Mouse (Mus musculus) neural tube, embryonic 15.5 days (tissue): Measurements from ENCODE around the gene Adad2. TPM values are rescaled to one million over a fixed set of nuclear protein-coding genes. Genes with fewer than 3 reads are reported as not detected.
A peak's percentile ranks its signal among the peaks of the same experiment; 100 is the strongest.

ENCODE experiments used
- ATAC-seq: fragments of 200-750 bp; cut with Nextera tagmentation; 2 replicates; pipeline ENCODE4 v1.8.0; 2017; ENCODE audit warnings: mild to moderate bottlenecking, moderate TSS enrichment, moderate library complexity; ENCODE audit not compliant: low FRiP score
- H3K27ac ChIP-seq: fragments of 300-500 bp; sonication (generic); replicated peaks from 2 replicates; pipeline ENCODE4 v1.5.1; 2015; ENCODE audit warnings: mild to moderate bottlenecking, inconsistent platforms
- H3K27me3 ChIP-seq: fragments of 300-500 bp; sonication (generic); replicated peaks from 2 replicates; pipeline ENCODE4 v1.6.1; 2015; ENCODE audit warnings: inconsistent platforms
- H3K36me3 ChIP-seq: fragments of 300-500 bp; sonication (generic); 2 replicates; pipeline ENCODE4 v1.6.1; 2015; ENCODE audit warnings: inconsistent platforms
- H3K4me1 ChIP-seq: fragments of 300-500 bp; sonication (generic); 2 replicates; pipeline ENCODE4 v1.6.1; 2015; ENCODE audit warnings: inconsistent platforms
- H3K4me2 ChIP-seq: fragments of 300-500 bp; sonication (generic); 2 replicates; pipeline ENCODE4 v1.6.1; 2015; ENCODE audit warnings: inconsistent platforms, mild to moderate bottlenecking, moderate library complexity
- H3K4me3 ChIP-seq: fragments of 300-500 bp; sonication (generic); replicated peaks from 2 replicates; pipeline ENCODE4 v1.5.1; 2015; ENCODE audit warnings: mild to moderate bottlenecking, inconsistent platforms
- H3K9ac ChIP-seq: fragments of 300-500 bp; sonication (generic); replicated peaks from 2 replicates; pipeline ENCODE4 v1.6.1; 2015; ENCODE audit warnings: mild to moderate bottlenecking, inconsistent platforms
- H3K9me3 ChIP-seq: fragments of 300-500 bp; sonication (generic); replicated peaks from 2 replicates; pipeline ENCODE4 v1.6.1; 2016; ENCODE audit warnings: inconsistent platforms
- WGBS: fragments of 180-500 bp; shearing (Covaris S2); methylation state at CpG from one replicate; pipeline ENCODE4 v1.1.7; 2015; ENCODE audit warnings: mixed read lengths; 5-methylcytosine and 5-hydroxymethylcytosine counted together
- polyA plus RNA-seq: library from polyadenylated mRNA; unstranded; fragments of >200 nt; fragmentation: Nextera tagmentation; extraction: Ambion mirVana; gene quantifications from 2 replicates; pipeline ENCODE4 v1.2.1, GENCODE M21; 2015

The Adad2 gene
- polyA plus RNA-seq, 1 experiment from 2014 or later = 0.10 TPM

GRCm38 (mm10) chr8:119630841-119631240 is 18.3 kb downstream of the Adad2 start:
- no peak overlapping the region for H3K9ac ChIP-seq
- 25% methylated on average over 3 of the region's 3 CpGs for WGBS

GRCm38 (mm10) chr8:119632246-119632645 is 19.7 kb downstream of the Adad2 start:
- Histone ChIP-seq H3K9me3 (no peaks in the 10 kb centered on the region), H3K4me3 (no peak overlapping the region), H3K36me3 (no peaks in the 10 kb centered on the region), H3K27me3 (peaks cover 18% of the 10 kb centered on the region), H3K4me2 (no peak overlapping the region), H3K27ac (no peak overlapping the region), H3K9ac (no peak overlapping the region), H3K4me1 (peaks cover 16% of the 10 kb centered on the region)
- no peak for ATAC-seq
- WGBS = 87% methylated on average over 9 of the region's 9 CpGs

More at GRCm38 (mm10) chr8:119630841-119631240, 18.3 kb downstream of the Adad2 start:
- Histone ChIP-seq H3K4me3 (no peak overlapping the region), H3K4me1 (peaks cover 16% of the 10 kb centered on the region), H3K9me3 (no peaks in the 10 kb centered on the region), H3K4me2 (no peak overlapping the region), H3K27me3 (peaks cover 15% of the 10 kb centered on the region), H3K36me3 (no peaks in the 10 kb centered on the region), H3K27ac (no peak overlapping the region)
- no peak for ATAC-seq

DNA sequence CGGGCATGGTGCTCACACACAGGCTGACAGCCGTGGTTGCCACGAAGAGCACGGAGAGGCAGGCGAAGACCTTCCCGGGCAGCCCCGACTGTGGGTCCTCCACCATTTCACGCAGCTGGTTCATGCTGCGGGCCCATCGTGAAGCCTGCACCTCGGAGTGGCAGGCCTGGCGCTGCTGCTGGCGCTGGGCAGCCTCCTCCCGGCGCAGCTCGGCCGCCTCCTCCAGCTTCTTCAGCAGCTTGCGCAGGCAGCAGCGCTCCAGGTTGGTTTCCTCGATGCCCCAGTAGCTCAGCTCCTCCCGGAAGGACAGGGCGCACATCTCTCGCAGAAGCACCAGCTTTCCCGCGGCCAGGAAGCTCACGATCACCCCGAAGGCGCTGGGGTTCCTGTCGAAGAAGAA is 20.4 kb downstream of the Adad2 start:
- Histone ChIP-seq H3K27ac (no peak overlapping the region), H3K4me1 (peaks cover 16% of the 10 kb centered on the region), H3K4me2 (no peak overlapping the region), H3K9me3 (no peaks in the 10 kb centered on the region), H3K4me3 (no peak overlapping the region), H3K27me3 (peaks cover 19% of the 10 kb centered on the region), H3K36me3 (no peaks in the 10 kb centered on the region), H3K9ac (no peak overlapping the region)
- ATAC-seq = no peak
- WGBS = 53% methylated on average over 29 of the region's 29 CpGs

- Histone ChIP-seq H3K36me3 (no peaks in the 10 kb centered on the region), H3K9ac (no peak overlapping the region), H3K4me2 (peak overlapping the region; percentile 2; the same call in 1 of the 2 replicates), H3K9me3 (no peaks in the 10 kb centered on the region), H3K4me1 (peaks cover 16% of the 10 kb centered on the region), H3K27ac (no peak overlapping the region), H3K27me3 (peaks cover 19% of the 10 kb centered on the region), H3K4me3 (no peak overlapping the region)
- no peak; the same call in 1 of the 2 replicates for ATAC-seq
- 21% methylated on average over 14 of the region's 14 CpGs for WGBS
These were observed 22.2 kb downstream of the Adad2 start for GRCm38 (mm10) chr8:119634616-119635336.

- no peaks in the 10 kb centered on the region for H3K9me3 ChIP-seq
- H3K4me3 ChIP-seq = no peak within 1 kb of the TSS
- no peak for ATAC-seq
- H3K9ac ChIP-seq = no peak within 1 kb of the TSS
- peaks cover 19% of the 10 kb centered on the region for H3K27me3 ChIP-seq
- peaks cover 19% of the 10 kb centered on the region for H3K4me1 ChIP-seq
- 49% methylated on average over 6 of the region's 6 CpGs for WGBS
- no peak within 1 kb of the TSS for H3K27ac ChIP-seq
- H3K4me2 ChIP-seq = peak within 1 kb of the TSS; percentile 2; the same call in 1 of the 2 replicates
- H3K36me3 ChIP-seq = no peaks in the 10 kb centered on the region
These were observed 22.8 kb downstream of the Adad2 start, which contains the start of gene Kcng4 for GRCm38 (mm10) chr8:119635378-119635777. TSS of gene Kcng4 (minus strand) at chr8:119635680.

GRCm38 (mm10) chr8:119635958-119636357 is 23.4 kb downstream of the Adad2 start:
- ATAC-seq = no peak
- no peaks in the 10 kb centered on the region for H3K36me3 ChIP-seq
- H3K4me1 ChIP-seq = peaks cover 16% of the 10 kb centered on the region
- H3K27ac ChIP-seq = no peak overlapping the region
- 78% methylated on average over 2 of the region's 2 CpGs for WGBS
- H3K4me3 ChIP-seq = no peak overlapping the region
- H3K9me3 ChIP-seq = no peaks in the 10 kb centered on the region
- no peak overlapping the region for H3K9ac ChIP-seq
- H3K4me2 ChIP-seq = no peak overlapping the region
- peaks cover 19% of the 10 kb centered on the region for H3K27me3 ChIP-seq

- no peak overlapping the region for H3K4me3 ChIP-seq
- no peak overlapping the region for H3K4me2 ChIP-seq
- H3K27me3 ChIP-seq = peaks cover 19% of the 10 kb centered on the region
- no peaks in the 10 kb centered on the region for H3K9me3 ChIP-seq
- H3K4me1 ChIP-seq = peaks cover 16% of the 10 kb centered on the region
- H3K27ac ChIP-seq = no peak overlapping the region
- WGBS = 60% methylated on average over 7 of the region's 7 CpGs
- H3K9ac ChIP-seq = no peak overlapping the region
- H3K36me3 ChIP-seq = no peaks in the 10 kb centered on the region
- ATAC-seq = no peak
These were observed 24.2 kb downstream of the Adad2 start for GRCm38 (mm10) chr8:119636766-119637165.

DNA sequence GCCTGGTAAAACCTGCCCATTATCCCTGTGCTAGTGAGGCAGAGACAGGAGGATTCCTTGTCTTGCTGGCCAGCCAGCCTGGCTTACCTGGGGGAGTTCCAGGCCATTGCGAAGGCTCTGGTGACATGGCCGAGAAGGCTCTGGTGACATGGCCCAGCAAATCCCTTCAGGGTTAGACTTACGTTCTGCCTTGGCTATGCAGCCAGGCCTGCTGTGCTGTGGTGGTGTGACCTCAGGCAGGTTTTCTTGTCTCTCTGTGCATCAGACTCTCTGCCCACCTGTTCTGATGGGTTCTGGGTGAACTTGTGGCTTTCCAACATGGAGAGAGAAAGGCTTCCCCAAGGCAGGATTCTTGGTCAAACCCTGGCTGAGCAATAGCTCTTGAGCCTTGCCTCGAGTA is 24.8 kb downstream of the Adad2 start:
- Histone ChIP-seq H3K27ac (no peak overlapping the region), H3K4me2 (no peak overlapping the region), H3K9ac (no peak overlapping the region), H3K4me1 (peaks cover 16% of the 10 kb centered on the region), H3K36me3 (no peaks in the 10 kb centered on the region), H3K27me3 (peaks cover 19% of the 10 kb centered on the region), H3K4me3 (no peak overlapping the region), H3K9me3 (no peaks in the 10 kb centered on the region)
- WGBS = 94% methylated on average over 4 of the region's 4 CpGs
- ATAC-seq = no peak

DNA sequence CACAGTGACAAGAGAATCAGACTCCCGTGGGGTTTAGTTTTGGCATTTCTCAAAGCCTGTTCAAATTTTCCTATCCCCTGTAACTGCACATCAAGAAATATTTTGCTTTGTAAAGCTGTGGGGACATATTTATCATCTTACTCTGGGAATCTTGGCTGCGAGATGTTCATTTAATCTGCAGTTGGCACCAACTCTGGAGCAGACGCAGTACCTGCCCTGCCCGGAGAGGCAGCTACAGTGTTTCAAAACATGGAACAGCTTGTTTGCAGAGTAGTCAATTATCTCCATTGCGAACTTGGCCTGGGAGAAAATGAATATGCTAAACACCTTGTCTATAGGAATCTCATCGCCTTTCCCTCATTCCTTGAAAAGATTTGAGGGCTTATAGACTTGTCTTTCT is 25.7 kb downstream of the Adad2 start:
- peaks cover 14% of the 10 kb centered on the region for H3K27me3 ChIP-seq
- no peak overlapping the region for H3K27ac ChIP-seq
- H3K4me3 ChIP-seq = no peak overlapping the region
- no peak for ATAC-seq
- 72% methylated on average over 6 of the region's 6 CpGs for WGBS
- no peak overlapping the region for H3K4me2 ChIP-seq
- peaks cover 16% of the 10 kb centered on the region for H3K4me1 ChIP-seq
- H3K36me3 ChIP-seq = no peaks in the 10 kb centered on the region
- H3K9me3 ChIP-seq = no peaks in the 10 kb centered on the region
- no peak overlapping the region for H3K9ac ChIP-seq

DNA sequence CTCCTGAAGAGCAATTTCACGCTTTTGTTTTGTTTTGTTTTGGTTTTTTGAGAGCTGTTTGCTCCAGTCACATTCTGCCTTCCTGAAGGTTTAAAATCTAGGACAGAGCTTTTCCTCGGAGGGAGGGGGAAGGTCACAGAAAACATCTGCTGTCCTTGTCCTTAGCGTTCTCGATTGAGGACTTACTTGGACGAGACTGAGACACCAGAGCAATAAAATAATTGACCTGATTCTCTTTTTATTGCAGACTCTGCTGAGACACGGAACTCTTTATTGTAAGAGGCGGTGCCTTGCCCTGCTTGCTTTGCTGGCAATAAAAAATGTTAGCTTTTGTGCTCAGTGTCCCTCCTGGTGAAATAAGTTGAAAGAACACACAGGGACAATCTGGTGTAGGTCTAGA is 27.3 kb downstream of the Adad2 start:
- ATAC-seq = no peak
- no peak overlapping the region for H3K27ac ChIP-seq

DNA sequence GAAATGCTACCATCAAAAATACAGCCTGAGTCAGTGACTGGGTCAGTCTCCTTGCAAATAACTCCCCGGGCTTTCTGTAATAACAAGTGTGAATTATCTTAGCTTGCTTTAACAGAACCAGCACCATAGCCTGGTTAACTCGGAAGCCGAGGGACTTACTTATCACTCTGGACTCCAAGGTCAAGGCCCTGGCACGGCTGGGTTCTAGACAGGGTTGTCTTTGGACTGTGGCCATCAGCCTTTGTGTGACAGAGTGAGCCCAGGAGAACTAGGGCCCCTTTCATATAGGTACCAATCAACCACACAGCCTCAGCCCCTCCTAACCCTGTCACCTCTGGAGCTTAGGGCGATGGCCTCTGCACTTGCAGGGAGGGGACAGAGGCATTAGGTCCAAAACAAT is 28.5 kb downstream of the Adad2 start:
- no peak for ATAC-seq
- 90% methylated on average over 5 of the region's 5 CpGs for WGBS
- Histone ChIP-seq H3K9me3 (no peaks in the 10 kb centered on the region), H3K27me3 (0 out of 2 replicates have a peak, but pooled peaks cover 3% of the 10 kb centered on the region), H3K4me2 (no peak overlapping the region), H3K9ac (no peak overlapping the region), H3K27ac (no peak overlapping the region), H3K36me3 (no peaks in the 10 kb centered on the region), H3K4me1 (peaks cover 23% of the 10 kb centered on the region), H3K4me3 (no peak overlapping the region)

More for the DNA sequence above, 27.3 kb downstream of the Adad2 start:
- no peaks in the 10 kb centered on the region for H3K9me3 ChIP-seq
- H3K9ac ChIP-seq = no peak overlapping the region
- no peaks in the 10 kb centered on the region for H3K36me3 ChIP-seq
- no peak overlapping the region for H3K4me3 ChIP-seq
- WGBS = 19% methylated on average over 7 of the region's 7 CpGs
- 0 out of 2 replicates have a peak, but pooled peaks cover 10% of the 10 kb centered on the region for H3K27me3 ChIP-seq
- H3K4me2 ChIP-seq = no peak overlapping the region
- peaks cover 20% of the 10 kb centered on the region for H3K4me1 ChIP-seq

DNA sequence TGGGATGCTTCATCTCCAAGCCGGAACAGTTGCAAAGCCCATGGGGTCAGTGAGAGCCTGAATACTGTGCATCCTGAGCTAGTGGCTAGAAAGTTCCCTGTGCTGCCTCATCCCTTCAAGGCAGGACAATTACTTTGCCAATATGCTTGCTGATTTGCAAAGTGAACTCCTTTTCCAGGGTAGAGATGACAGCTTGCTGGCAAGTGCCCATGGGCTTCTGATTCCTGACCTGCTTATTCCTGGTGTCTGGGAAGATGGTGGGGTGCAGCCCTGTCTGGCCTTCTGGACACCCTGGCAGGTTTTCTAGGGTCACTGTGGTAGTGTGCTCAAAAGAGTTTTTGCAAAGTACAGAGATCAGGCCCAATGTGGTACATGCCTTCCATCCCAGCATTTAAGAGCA is 30.4 kb downstream of the Adad2 start:
- H3K9me3 ChIP-seq = no peaks in the 10 kb centered on the region
- H3K36me3 ChIP-seq = no peaks in the 10 kb centered on the region
- H3K27me3 ChIP-seq = no peaks in the 10 kb centered on the region
- H3K4me1 ChIP-seq = peaks cover 23% of the 10 kb centered on the region
- H3K4me3 ChIP-seq = no peak overlapping the region
- WGBS = 94% methylated on average over 1 of the region's 1 CpGs
- no peak overlapping the region for H3K4me2 ChIP-seq
- ATAC-seq = no peak
- H3K9ac ChIP-seq = no peak overlapping the region
- H3K27ac ChIP-seq = no peak overlapping the region
